Mouse (Mus musculus): ENCODE measurements around the gene Zfp462. TPM values are rescaled to one million over a fixed set of nuclear protein-coding genes. Genes with fewer than 3 reads are reported as not detected.
"Not testable (repeated sequence)": the region's sequence is repeated elsewhere in the genome, so short reads cannot be mapped to it uniquely, and the experiment has no call there.

The Zfp462 gene
- total RNA-seq, 1 experiment: 63.7 TPM

DNA sequence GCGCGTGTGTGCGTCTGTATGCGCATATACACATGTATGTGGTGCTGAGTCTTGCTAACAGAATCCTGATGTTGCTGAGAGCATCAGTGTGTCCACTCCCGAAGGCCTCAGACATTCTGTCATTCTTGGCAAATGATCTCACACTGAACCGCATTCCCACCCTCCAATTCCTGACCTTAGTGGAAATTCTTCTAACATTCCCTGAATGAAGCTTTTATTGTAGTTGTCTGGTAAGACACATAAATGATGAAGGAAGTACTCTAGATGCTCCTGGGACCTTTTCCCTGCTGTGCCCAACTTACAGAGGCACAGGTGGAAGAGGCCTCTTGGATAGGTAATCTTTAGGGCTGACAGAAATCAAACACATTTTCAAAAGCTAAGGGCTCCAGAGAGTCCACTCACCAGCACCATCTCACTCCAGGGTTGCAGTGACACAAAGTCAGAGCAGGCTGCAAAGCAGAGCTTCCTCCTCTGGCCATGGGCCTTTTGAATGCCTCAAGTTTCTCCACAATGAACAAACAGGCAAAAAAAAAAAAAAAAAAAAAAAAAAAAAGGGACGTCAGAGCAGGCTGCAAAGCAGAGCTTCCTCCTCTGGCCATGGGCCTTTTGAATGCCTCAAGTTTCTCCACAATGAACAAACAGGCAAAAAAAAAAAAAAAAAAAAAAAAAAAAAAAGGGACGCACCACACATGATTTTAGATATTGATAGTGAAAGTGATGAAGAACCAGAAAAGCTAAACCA lies 17.4 kb upstream of the Zfp462 start:
- H3K4me3 ChIP-seq (ENCODE audit: insufficient read depth in 1 of 2, low read depth in 1 of 2, low read length in 2 of 2, poor library complexity in 1 of 2, severe bottlenecking in 1 of 2); DNase-seq (ENCODE audit: low read depth, low spot score); H3K4me1 ChIP-seq (ENCODE audit: control insufficient read depth in 2 of 2, insufficient read depth in 2 of 2, low read length in 2 of 2, poor library complexity in 1 of 2); in situ Hi-C loops (cut with MboI; ENCODE audit: low sequenced_read_pairs in 2 of 2, unreplicated experiment in 2 of 2); H3K9ac ChIP-seq (ENCODE audit: insufficient read depth, low read depth, low read length, poor library complexity, severe bottlenecking); H3K9me3 ChIP-seq (ENCODE audit: control insufficient read depth, insufficient read depth, low read depth, low read length); H3K36me3 ChIP-seq (ENCODE audit: control insufficient read depth, insufficient read depth, low read length, poor library complexity, severe bottlenecking): not testable (repeated sequence)
- peak overlapping the region; percentile 32; the same call in 1 of the 2 replicates for H3K27ac ChIP-seq (ENCODE audit: insufficient read depth, low read depth, low read length, poor library complexity, severe bottlenecking)
- peak; percentile 54; the same call in 1 of the 2 replicates for TF ChIP-seq ZNF384 (IDR thresholded peaks at IDR 0.05; ENCODE audit: low read depth, low read length)

DNA sequence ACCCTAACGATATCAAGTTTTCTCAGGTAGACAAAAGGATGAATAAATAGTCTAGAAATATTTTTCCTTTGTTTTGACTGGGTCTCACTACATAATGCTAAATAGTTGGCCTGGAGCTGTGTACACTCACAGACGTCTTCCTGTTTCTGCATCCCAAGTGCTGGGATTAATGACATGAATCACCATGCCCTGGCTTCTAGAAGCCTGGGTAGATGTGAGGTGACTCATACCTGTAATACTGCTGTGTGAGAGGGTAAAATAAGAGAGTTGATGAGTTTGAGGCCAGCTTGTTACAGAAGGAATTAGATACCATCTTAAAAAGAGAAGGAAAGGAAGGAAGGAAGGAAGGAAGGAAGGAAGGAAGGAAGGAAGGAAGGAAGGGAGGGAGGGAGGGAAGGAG lies 15.2 kb upstream of the Zfp462 start:
- DNase-seq (ENCODE audit: low read depth, low spot score): no peak
- H3K9me3 ChIP-seq (ENCODE audit: control insufficient read depth, insufficient read depth, low read depth, low read length): no peaks in the 10 kb centered on the region
- no peak overlapping the region for H3K27ac ChIP-seq (ENCODE audit: insufficient read depth, low read depth, low read length, poor library complexity, severe bottlenecking)
- H3K36me3 ChIP-seq (ENCODE audit: control insufficient read depth, insufficient read depth, low read length, poor library complexity, severe bottlenecking): no peaks in the 10 kb centered on the region
- TF ChIP-seq HCFC1 (IDR thresholded peaks at IDR 0.05; ENCODE audit: borderline replicate concordance, insufficient read depth, low read length) (no peak), MAFK (IDR thresholded peaks at IDR 0.05; ENCODE audit: insufficient read depth, low read depth, low read length) (no peak), ZC3H11A (IDR thresholded peaks at IDR 0.05; ENCODE audit: borderline replicate concordance, low read depth, low read length) (no peak), ZNF384 (IDR thresholded peaks at IDR 0.05; ENCODE audit: low read depth, low read length) (no peak), CHD2 (IDR thresholded peaks at IDR 0.05; ENCODE audit: low read depth, low read length) (no peak)
- H3K4me1 ChIP-seq (ENCODE audit: control insufficient read depth in 2 of 2, insufficient read depth in 2 of 2, low read length in 2 of 2, poor library complexity in 1 of 2): peaks cover 4 to 15% of the 10 kb centered on the region in 2 experiments; a peak in 3 of 4 replicates
- no peak overlapping the region for H3K4me3 ChIP-seq (ENCODE audit: insufficient read depth in 1 of 2, low read depth in 1 of 2, low read length in 2 of 2, poor library complexity in 1 of 2, severe bottlenecking in 1 of 2)
- H3K9ac ChIP-seq (ENCODE audit: insufficient read depth, low read depth, low read length, poor library complexity, severe bottlenecking): no peak overlapping the region
- in situ Hi-C loops (cut with MboI; ENCODE audit: low sequenced_read_pairs in 2 of 2, unreplicated experiment in 2 of 2): no loop called here

DNA sequence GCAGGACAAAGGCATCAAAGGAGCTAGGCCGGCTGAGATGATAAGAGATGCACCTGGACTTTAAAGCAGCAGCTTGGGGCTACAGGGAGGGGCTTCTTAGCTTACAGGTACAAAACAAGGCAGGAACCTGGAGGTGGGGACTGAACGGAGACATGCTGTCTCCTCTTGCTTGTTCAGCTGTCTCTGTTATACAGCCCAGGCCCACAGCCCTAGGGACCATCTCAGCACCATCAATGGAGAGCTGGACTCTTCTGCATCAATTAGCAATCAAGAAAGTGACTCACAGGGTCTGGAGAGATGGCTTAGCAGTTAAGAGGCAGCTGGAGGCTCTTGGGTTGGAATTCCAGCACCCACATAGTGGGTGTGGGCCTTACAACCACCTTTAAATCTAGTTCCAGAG lies 12.2 kb upstream of the Zfp462 start:
- no peaks in the 10 kb centered on the region for H3K9me3 ChIP-seq (ENCODE audit: control insufficient read depth, insufficient read depth, low read depth, low read length)
- peaks cover 4 to 11% of the 10 kb centered on the region in 2 experiments; a peak in 3 of 4 replicates for H3K4me1 ChIP-seq (ENCODE audit: control insufficient read depth in 2 of 2, insufficient read depth in 2 of 2, low read length in 2 of 2, poor library complexity in 1 of 2)
- no peak overlapping the region; the same call in 1 of the 2 replicates for H3K27ac ChIP-seq (ENCODE audit: insufficient read depth, low read depth, low read length, poor library complexity, severe bottlenecking)
- H3K36me3 ChIP-seq (ENCODE audit: control insufficient read depth, insufficient read depth, low read length, poor library complexity, severe bottlenecking): no peaks in the 10 kb centered on the region
- in situ Hi-C loops (cut with MboI; ENCODE audit: low sequenced_read_pairs in 2 of 2, unreplicated experiment in 2 of 2): no loop called here
- TF ChIP-seq CHD2 (IDR thresholded peaks at IDR 0.05; ENCODE audit: low read depth, low read length) (no peak), HCFC1 (IDR thresholded peaks at IDR 0.05; ENCODE audit: borderline replicate concordance, insufficient read depth, low read length) (no peak), MAFK (IDR thresholded peaks at IDR 0.05; ENCODE audit: insufficient read depth, low read depth, low read length) (no peak), ZNF384 (IDR thresholded peaks at IDR 0.05; ENCODE audit: low read depth, low read length) (no peak), ZC3H11A (IDR thresholded peaks at IDR 0.05; ENCODE audit: borderline replicate concordance, low read depth, low read length) (no peak)
- H3K9ac ChIP-seq (ENCODE audit: insufficient read depth, low read depth, low read length, poor library complexity, severe bottlenecking): no peak overlapping the region
- H3K4me3 ChIP-seq (ENCODE audit: insufficient read depth in 1 of 2, low read depth in 1 of 2, low read length in 2 of 2, poor library complexity in 1 of 2, severe bottlenecking in 1 of 2): no peak overlapping the region
- no peak for DNase-seq (ENCODE audit: low read depth, low spot score)

- Histone ChIP-seq H3K9me3 (ENCODE audit: control insufficient read depth, insufficient read depth, low read depth, low read length) (no peaks in the 10 kb centered on the region), H3K36me3 (ENCODE audit: control insufficient read depth, insufficient read depth, low read length, poor library complexity, severe bottlenecking) (no peaks in the 10 kb centered on the region), H3K9ac (ENCODE audit: insufficient read depth, low read depth, low read length, poor library complexity, severe bottlenecking) (no peak overlapping the region), H3K4me3 (ENCODE audit: insufficient read depth in 1 of 2, low read depth in 1 of 2, low read length in 2 of 2, poor library complexity in 1 of 2, severe bottlenecking in 1 of 2) (no peak overlapping the region), H3K27ac (ENCODE audit: insufficient read depth, low read depth, low read length, poor library complexity, severe bottlenecking) (no peak overlapping the region), H3K4me1 (ENCODE audit: control insufficient read depth in 2 of 2, insufficient read depth in 2 of 2, low read length in 2 of 2, poor library complexity in 1 of 2) (peaks cover 4 to 9% of the 10 kb centered on the region in 2 experiments; a peak in 3 of 4 replicates)
- no peak for DNase-seq (ENCODE audit: low read depth, low spot score)
- TF ChIP-seq MAFK (IDR thresholded peaks at IDR 0.05; ENCODE audit: insufficient read depth, low read depth, low read length) (no peak), ZC3H11A (IDR thresholded peaks at IDR 0.05; ENCODE audit: borderline replicate concordance, low read depth, low read length) (no peak), CHD2 (IDR thresholded peaks at IDR 0.05; ENCODE audit: low read depth, low read length) (no peak), ZNF384 (IDR thresholded peaks at IDR 0.05; ENCODE audit: low read depth, low read length) (no peak), HCFC1 (IDR thresholded peaks at IDR 0.05; ENCODE audit: borderline replicate concordance, insufficient read depth, low read length) (no peak)
- in situ Hi-C loops (cut with MboI; ENCODE audit: low sequenced_read_pairs in 2 of 2, unreplicated experiment in 2 of 2): no loop called here
Observed at GRCm38 (mm10) chr4:54937161-54937560, 7.7 kb upstream of the Zfp462 start.

Measured in ES-E14 (cell line).